Mouse (Mus musculus): Measurements from ENCODE around the gene Hey2.

Gene Hey2

DNA sequence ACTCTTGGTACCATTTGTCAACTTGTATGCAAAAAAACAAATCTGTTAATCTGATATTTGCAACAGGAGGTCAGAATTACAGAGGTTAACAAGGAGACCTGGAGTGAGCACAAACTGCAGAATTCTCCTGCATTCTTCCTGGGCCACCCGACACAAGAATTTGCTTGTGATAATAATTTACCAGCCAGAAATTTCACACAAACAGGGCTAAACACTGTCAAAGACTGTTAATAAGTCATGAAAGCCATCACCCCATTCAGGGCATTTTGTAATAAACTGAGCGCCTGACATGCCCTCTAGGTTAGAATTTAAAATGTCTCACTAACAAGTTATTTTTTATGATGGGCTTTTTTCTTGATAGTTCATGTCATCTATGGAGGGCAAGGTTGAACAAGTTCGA lies 51.6 kb downstream of the Hey2 start:
- DNase-seq (ENCODE audit: low read depth, low spot score) = no peak

DNA sequence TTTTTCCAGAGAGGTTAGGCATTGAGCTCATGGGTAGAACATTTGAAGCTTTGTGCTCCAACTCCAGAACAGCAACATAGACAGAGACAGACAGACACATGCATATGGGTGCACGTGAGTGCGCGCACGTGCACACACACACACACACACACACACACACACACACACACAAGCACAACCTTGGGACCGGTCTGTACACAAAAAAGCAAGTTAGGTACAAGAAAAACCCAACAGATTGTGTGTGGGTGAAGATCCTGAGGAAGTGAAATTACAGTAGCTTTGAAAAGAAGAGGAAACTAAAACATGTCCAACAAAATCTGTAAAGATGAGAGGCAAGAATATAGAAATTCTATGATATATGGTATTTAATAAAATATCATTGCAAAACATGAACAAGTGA lies 53.1 kb downstream of the Hey2 start:
- no peak for DNase-seq (ENCODE audit: low read depth, low spot score)

DNA sequence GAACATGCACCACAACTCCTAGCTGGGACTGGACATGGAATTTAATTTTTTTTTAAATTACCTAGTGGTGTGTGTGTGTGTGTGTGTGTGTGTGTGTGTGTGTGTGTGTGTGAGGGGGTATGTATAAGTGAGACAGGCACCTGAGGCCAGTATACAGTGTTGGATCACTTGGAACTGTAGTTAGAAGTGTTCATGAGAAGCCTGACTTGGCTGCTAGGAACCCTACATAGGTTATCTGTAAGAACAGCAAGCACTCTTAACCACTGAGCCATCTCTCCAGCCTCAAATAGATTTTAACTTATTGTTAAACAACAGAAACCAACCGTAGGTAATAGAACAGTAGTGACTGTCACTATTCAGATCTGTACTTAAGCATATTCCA lies 54.3 kb downstream of the Hey2 start:
- DNase-seq (ENCODE audit: low read depth, low spot score) = no peak

DNA sequence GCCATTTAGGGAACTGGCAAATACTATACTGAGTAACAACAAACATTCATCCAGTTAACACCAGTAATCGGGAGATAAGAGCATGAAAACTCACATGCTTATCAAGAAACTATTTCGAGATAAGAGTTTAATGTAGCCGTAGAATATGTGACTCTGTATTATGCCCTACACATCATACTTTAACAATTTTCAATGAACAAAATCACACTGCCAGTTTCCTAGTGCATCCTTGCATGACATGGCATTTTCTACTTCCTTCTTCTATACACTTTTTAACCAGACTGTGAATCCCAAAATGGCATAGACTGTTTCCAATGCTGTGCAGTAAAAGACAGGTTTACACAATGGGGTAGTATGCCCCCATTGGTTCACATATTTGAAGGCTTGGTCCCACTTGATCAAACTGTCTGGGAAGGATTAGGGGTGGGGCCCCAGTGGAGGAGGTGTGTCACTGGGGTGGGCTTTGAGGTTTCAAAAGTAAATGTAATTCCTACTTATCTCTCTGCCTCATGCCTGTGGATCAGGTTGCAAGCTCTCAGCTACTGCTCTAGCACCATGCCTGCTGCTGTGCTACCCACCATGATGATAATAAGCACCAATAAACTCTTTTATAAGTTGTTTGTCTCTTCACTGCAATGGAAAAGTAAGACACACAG lies 54.8 kb downstream of the Hey2 start:
- no peak for DNase-seq (ENCODE audit: low read depth, low spot score)

DNA sequence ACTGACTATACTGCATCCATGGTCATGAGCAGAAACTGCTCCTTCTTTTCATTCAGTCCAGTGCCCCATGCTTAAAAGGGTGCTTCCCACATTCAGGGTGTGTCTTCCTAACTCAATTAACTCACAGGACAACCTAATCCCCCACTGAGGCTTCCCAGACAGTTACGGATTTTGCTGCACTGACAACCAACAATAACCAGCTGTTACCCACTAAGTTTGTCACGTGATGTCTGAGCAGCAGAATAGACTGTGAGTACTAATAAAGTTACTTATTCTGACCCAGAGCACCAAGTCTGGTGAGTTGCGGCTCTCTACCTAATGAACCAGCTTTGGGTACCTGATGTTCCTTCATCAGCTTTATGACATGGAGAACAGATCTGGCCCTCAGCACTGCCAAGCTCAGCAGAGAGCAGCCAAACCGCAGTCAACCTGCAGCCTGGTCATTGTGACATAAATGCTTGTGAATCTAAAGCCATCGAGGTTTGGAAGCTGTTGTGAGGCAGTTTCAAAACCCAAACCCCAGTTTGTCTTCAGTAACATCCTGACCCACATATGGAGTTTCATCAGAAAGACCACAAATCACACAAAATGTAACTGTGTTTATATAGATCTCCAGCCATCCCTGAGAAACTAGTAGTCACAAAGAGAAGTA lies 56.4 kb downstream of the Hey2 start:
- no peak for DNase-seq (ENCODE audit: low read depth, low spot score)

All from 3T3-L1 (cell line).